Mouse (Mus musculus): ENCODE results near the gene Cmtm1.

- TF ChIP-seq CTCF (IDR thresholded peaks at IDR 0.05; ENCODE audit: low read depth) = no peak
- no peak for TF ChIP-seq EP300 (IDR thresholded peaks at IDR 0.05; ENCODE audit: low read depth)
These were observed 29.5 kb upstream of the Cmtm1 start, which contains the start of gene Cmtm3 for GRCm38 (mm10) chr8:104339229-104339982.
